Mouse (Mus musculus) lung, adult 2 months (tissue): ENCODE measurements at regions not wholly inside any gene's neighbourhood (a gene's known extent, or its start where the extent isn't known, plus 50 kb on each side); places are given as distances from the start of the nearest gene placed in this dataset.

Experiments used
- CTCF ChIP-seq: fragments of 200-500 bp; IDR thresholded peaks from 2 replicates; pipeline ENCODE4 v1.5.1; 2011; ENCODE audit warnings: mild to moderate bottlenecking, low read length, control low read depth; ENCODE audit not compliant: insufficient read depth
- POLR2A ChIP-seq: fragments of 200-500 bp; IDR thresholded peaks from 2 replicates; pipeline ENCODE4 v1.6.1; 2011; ENCODE audit warnings: low read depth, mild to moderate bottlenecking, control low read depth, low read length, borderline replicate concordance; ENCODE audit errors: extremely low read depth

- TF ChIP-seq POLR2A (no peak), CTCF (no peak)
Measured at GRCm38 (mm10) chr12:48758805-48759396, 623.6 kb upstream of the Foxg1 start.
